In genomic region chr10:81289278-81289677, GRCm38 (mm10) we compare ENCODE assay signal across 8 mouse cellular contexts. TPM values are rescaled to one million over a fixed set of nuclear protein-coding genes. Genes with fewer than 3 reads are reported as not detected.
A peak's percentile ranks its signal among the peaks of the same experiment; 100 is the strongest.
DNase-seq lines count a peak whose midpoint lies in the region; ATAC-seq lines count a peak whose summit lies in the region.

No protein-coding gene starts in this region.

- ATAC-seq in heart, embryonic 13.5 days (ENCODE audit: extremely low read depth, insufficient number of reproducible peaks, low FRiP score, low TSS enrichment): no peak

- peak; percentile 72 for DNase-seq in layer of hippocampus, adult 11-12 months (ENCODE audit: low spot score)
- no peak for DNase-seq in layer of hippocampus, adult 9-11 months
- peak; percentile 86 for DNase-seq in ES-CJ7 (ENCODE audit: low read depth, low spot score)
- peak; percentile 47 for DNase-seq in c-Kit-positive CD71-positive TER-119-negative erythroid progenitor cells, embryonic 14.5 days (ENCODE audit: low read depth)
- DNase-seq in limb, embryonic 10.5 days (ENCODE audit: low spot score): peak; percentile 83
- DNase-seq in retina, embryonic 14.5 days (ENCODE audit: low spot score): peak; percentile 88
- DNase-seq in frontal cortex, postnatal 36 days (ENCODE audit: low spot score in 2 of 2): no peak

- H3K36me3 ChIP-seq in heart, embryonic 13.5 days: no peaks in the 10 kb centered on the region
- no peaks in the 10 kb centered on the region for H3K36me3 ChIP-seq in limb, embryonic 10.5 days

- H3K9me3 ChIP-seq in heart, embryonic 13.5 days: no peaks in the 10 kb centered on the region
- H3K9me3 ChIP-seq in limb, embryonic 10.5 days (replicated peaks): no peaks in the 10 kb centered on the region

- H3K4me2 ChIP-seq in heart, embryonic 13.5 days: no peak overlapping the region

- peaks cover 32% of the 10 kb centered on the region for H3K4me1 ChIP-seq in heart, embryonic 13.5 days
- H3K4me1 ChIP-seq in limb, embryonic 10.5 days: peaks cover 33% of the 10 kb centered on the region

- H3K9ac ChIP-seq in heart, embryonic 13.5 days: peak overlapping the region; percentile 44; the same call in 1 of the 2 replicates

- no peak overlapping the region for H3K4me3 ChIP-seq in heart, embryonic 13.5 days
- no peak overlapping the region for H3K4me3 ChIP-seq in limb, embryonic 10.5 days

- WGBS in heart, embryonic 13.5 days: 2% methylated on average over 7 of the region's 7 CpGs
- 4% methylated on average over 7 of the region's 7 CpGs for WGBS in limb, embryonic 10.5 days

- no peak overlapping the region for H3K27ac ChIP-seq in heart, embryonic 13.5 days (replicated peaks)
- H3K27ac ChIP-seq in limb, embryonic 10.5 days: no peak overlapping the region

- peaks cover 58% of the 10 kb centered on the region for H3K27me3 ChIP-seq in heart, embryonic 13.5 days (replicated peaks)
- H3K27me3 ChIP-seq in limb, embryonic 10.5 days (ENCODE audit: low read depth, poor library complexity, severe bottlenecking): peaks cover 75% of the 10 kb centered on the region

RNA-seq across cellular contexts. Expression of gene Tjp3, which starts 2.1 kb away (rescaled TPM):
- polyA plus RNA-seq in heart, embryonic 13.5 days (2015; fragmentation: Nextera tagmentation; extraction: Ambion mirVana): 2.2 and 2.4 TPM in 2 replicates
- polyA plus RNA-seq in limb, embryonic 10.5 days (2016; fragmentation: Nextera tagmentation; extraction: Ambion mirVana): 4.7 and 5.1 TPM in 2 replicates

RNA-seq across cellular contexts. Expression of gene Pip5k1c, which starts 3.5 kb away (rescaled TPM):
- polyA plus RNA-seq in heart, embryonic 13.5 days (2015; fragmentation: Nextera tagmentation; extraction: Ambion mirVana): 31.0 and 32.0 TPM in 2 replicates
- 67.0 and 71.3 TPM in 2 replicates for polyA plus RNA-seq in limb, embryonic 10.5 days (2016; fragmentation: Nextera tagmentation; extraction: Ambion mirVana)

RNA-seq across cellular contexts. Expression of gene Apba3, which starts 22.5 kb away (rescaled TPM):
- polyA plus RNA-seq in heart, embryonic 13.5 days (2015; fragmentation: Nextera tagmentation; extraction: Ambion mirVana): 45.4 and 51.4 TPM in 2 replicates
- 56.5 and 57.6 TPM in 2 replicates for polyA plus RNA-seq in limb, embryonic 10.5 days (2016; fragmentation: Nextera tagmentation; extraction: Ambion mirVana)

RNA-seq across cellular contexts. Expression of gene Mrpl54, which starts 22.5 kb away (rescaled TPM):
- polyA plus RNA-seq in heart, embryonic 13.5 days (2015; fragmentation: Nextera tagmentation; extraction: Ambion mirVana): 244 and 260 TPM in 2 replicates
- 234 and 258 TPM in 2 replicates for polyA plus RNA-seq in limb, embryonic 10.5 days (2016; fragmentation: Nextera tagmentation; extraction: Ambion mirVana)

RNA-seq across cellular contexts. Expression of gene Cactin, which starts 31.6 kb away (rescaled TPM):
- 25.6 and 28.2 TPM in 2 replicates for polyA plus RNA-seq in heart, embryonic 13.5 days (2015; fragmentation: Nextera tagmentation; extraction: Ambion mirVana)
- 62.5 and 67.7 TPM in 2 replicates for polyA plus RNA-seq in limb, embryonic 10.5 days (2016; fragmentation: Nextera tagmentation; extraction: Ambion mirVana)

Comparison
In these comparisons a context has a peak if more than half of its experiments do, and no peak if none do; other contexts are left out.
1. DNase-seq: peak in layer of hippocampus, adult 11-12 months (single experiment), ES-CJ7 (single experiment), c-Kit-positive CD71-positive TER-119-negative erythroid progenitor cells, embryonic 14.5 days (single experiment), limb, embryonic 10.5 days (single experiment) and retina, embryonic 14.5 days (single experiment); none in layer of hippocampus, adult 9-11 months (single experiment) and frontal cortex, postnatal 36 days (0 of 2).